Mouse (Mus musculus) hindbrain, postnatal 0 days (tissue): Measurements from ENCODE around the gene Ywhab. TPM values are rescaled to one million over a fixed set of nuclear protein-coding genes. Genes with fewer than 3 reads are reported as not detected.

Experiments
- ATAC-seq: fragments of 200-750 bp; cut with Nextera tagmentation; 2 replicates; pipeline ENCODE4 v1.8.0; 2017; ENCODE audit warnings: mild to moderate bottlenecking, moderate TSS enrichment, moderate library complexity
- DNase-seq: peaks from one replicate; pipeline ENCODE4 v3.0.0-alpha.2; 2015; ENCODE audit warnings: low spot score
- H3K27ac ChIP-seq: fragments of 300-500 bp; sonication (generic); 2 replicates; pipeline ENCODE4 v1.5.1; 2014; ENCODE audit warnings: mild to moderate bottlenecking
- H3K27me3 ChIP-seq: fragments of 300-500 bp; sonication (generic); 2 replicates; pipeline ENCODE4 v1.6.1; 2014; ENCODE audit warnings: low read length, mixed read lengths; ENCODE audit not compliant: insufficient read depth
- H3K36me3 ChIP-seq: fragments of 300-500 bp; sonication (generic); 2 replicates; pipeline ENCODE4 v1.6.1; 2014; ENCODE audit warnings: low read length, mixed read lengths; ENCODE audit not compliant: insufficient read depth
- H3K4me1 ChIP-seq: fragments of 300-500 bp; sonication (generic); 2 replicates; pipeline ENCODE4 v1.6.1; 2014; ENCODE audit warnings: antibody characterized with exemption, low read length, mixed read lengths; ENCODE audit not compliant: insufficient read depth
- H3K4me2 ChIP-seq: fragments of 300-500 bp; sonication (generic); 2 replicates; pipeline ENCODE4 v1.6.1; 2014; ENCODE audit warnings: low read depth, mild to moderate bottlenecking, low read length, moderate library complexity, mixed read lengths
- H3K4me3 ChIP-seq: fragments of 300-500 bp; sonication (generic); 2 replicates; pipeline ENCODE4 v1.5.1; 2014; ENCODE audit warnings: low read length
- H3K9ac ChIP-seq: fragments of 300-500 bp; sonication (generic); replicated peaks from 2 replicates; pipeline ENCODE4 v1.6.1; 2014; ENCODE audit warnings: mild to moderate bottlenecking, low read length, moderate library complexity, mixed read lengths
- H3K9me3 ChIP-seq: fragments of 300-500 bp; sonication (generic); 2 replicates; pipeline ENCODE4 v1.6.1; 2016; ENCODE audit warnings: low read length, mixed read lengths
- CTCF ChIP-seq: IDR thresholded peaks from 2 replicates; pipeline ENCODE4 v1.5.1; 2016; ENCODE audit warnings: antibody characterized with exemption, control low read depth, low read depth
- WGBS: fragments of 180-500 bp; shearing (Covaris S2); extraction: QIAGEN DNeasy Blood & Tissue Kit; methylation state at CpG from one replicate; pipeline ENCODE4 v1.1.7; 2014; 5-methylcytosine and 5-hydroxymethylcytosine counted together
- polyA plus RNA-seq: library from polyadenylated mRNA; unstranded; fragments of >200 nt; fragmentation: Nextera tagmentation; extraction: Ambion mirVana; gene quantifications from 2 replicates; pipeline ENCODE4 v1.2.1, GENCODE M21; 2015
- total RNA-seq: library from RNA; depleted of rRNA; stranded (reverse); fragments of >200 nt; gene quantifications from 2 replicates; pipeline ENCODE4 v1.2.3, GENCODE M21; 2014

The Ywhab gene
- total and polyA plus RNA-seq, 2 experiments from 2014 or later, result 131 to 583 TPM

DNA sequence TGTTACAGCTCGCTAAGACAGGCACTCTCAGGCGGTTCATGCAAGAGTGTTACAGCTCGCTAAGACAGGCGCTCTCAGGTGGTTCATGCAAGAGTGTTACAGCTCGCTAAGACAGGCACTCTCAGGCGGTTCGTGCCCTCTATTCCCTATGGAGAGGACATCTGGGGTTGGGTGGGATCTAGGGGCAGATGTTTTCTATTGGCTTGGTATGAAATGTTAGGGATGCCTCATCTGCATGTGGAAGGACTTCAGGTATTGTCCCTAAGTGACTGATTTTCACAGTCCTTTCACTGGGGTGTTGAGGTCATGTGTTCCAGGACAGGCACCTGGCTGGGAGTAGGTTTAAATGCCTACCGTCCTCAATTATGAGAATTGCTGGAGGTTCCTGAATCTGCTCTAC is 12.8 kb downstream of the Ywhab start:
- no peak overlapping the region for H3K9ac ChIP-seq
- H3K4me1 ChIP-seq, result no peaks in the 10 kb centered on the region
- no peak for DNase-seq
- TF ChIP-seq CTCF, result no peak
- H3K36me3 ChIP-seq, result peaks cover 10% of the 10 kb centered on the region; the same call in 1 of the 2 replicates
- no peak overlapping the region for H3K4me3 ChIP-seq
- no peak for ATAC-seq
- no peaks in the 10 kb centered on the region for H3K27me3 ChIP-seq
- no peaks in the 10 kb centered on the region for H3K9me3 ChIP-seq
- 86% methylated on average over 8 of the region's 8 CpGs for WGBS
- no peak overlapping the region for H3K4me2 ChIP-seq
- H3K27ac ChIP-seq, result no peak overlapping the region

DNA sequence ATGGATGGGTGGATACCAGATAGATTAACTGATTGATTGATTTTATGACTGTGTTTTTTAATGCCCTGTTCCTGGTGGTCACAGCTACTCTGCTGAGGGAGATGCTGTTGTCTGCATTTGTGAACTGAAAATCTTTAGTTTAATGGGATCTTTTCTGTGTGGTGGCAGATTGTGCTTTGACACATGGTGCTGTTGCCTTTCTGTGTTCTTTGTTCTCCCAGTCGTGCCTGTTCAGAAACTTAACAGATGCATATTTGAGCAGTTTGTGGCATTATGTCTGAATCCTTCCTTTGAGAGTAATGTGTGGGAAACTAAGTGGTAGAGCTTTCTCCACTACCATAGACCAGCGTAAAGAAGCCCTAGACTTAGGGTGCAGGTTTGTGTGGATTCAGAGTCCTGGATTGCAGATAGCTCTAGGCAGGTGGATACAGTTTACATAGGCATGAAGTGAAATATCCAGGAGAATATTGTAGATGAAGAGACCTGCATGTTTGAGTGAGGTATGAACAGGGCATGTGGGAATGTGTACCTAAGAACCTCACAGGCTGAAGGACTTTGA is 13.3 kb downstream of the Ywhab start:
- no peak for DNase-seq
- H3K27ac ChIP-seq, result no peak overlapping the region
- TF ChIP-seq CTCF, result no peak
- H3K4me3 ChIP-seq, result no peak overlapping the region
- no peak overlapping the region for H3K9ac ChIP-seq
- 54% methylated on average over 2 of the region's 2 CpGs for WGBS
- H3K36me3 ChIP-seq, result peaks cover 15% of the 10 kb centered on the region; the same call in 1 of the 2 replicates
- no peaks in the 10 kb centered on the region for H3K27me3 ChIP-seq
- H3K4me1 ChIP-seq, result no peaks in the 10 kb centered on the region
- no peaks in the 10 kb centered on the region for H3K9me3 ChIP-seq
- H3K4me2 ChIP-seq, result no peak overlapping the region
- no peak for ATAC-seq

DNA sequence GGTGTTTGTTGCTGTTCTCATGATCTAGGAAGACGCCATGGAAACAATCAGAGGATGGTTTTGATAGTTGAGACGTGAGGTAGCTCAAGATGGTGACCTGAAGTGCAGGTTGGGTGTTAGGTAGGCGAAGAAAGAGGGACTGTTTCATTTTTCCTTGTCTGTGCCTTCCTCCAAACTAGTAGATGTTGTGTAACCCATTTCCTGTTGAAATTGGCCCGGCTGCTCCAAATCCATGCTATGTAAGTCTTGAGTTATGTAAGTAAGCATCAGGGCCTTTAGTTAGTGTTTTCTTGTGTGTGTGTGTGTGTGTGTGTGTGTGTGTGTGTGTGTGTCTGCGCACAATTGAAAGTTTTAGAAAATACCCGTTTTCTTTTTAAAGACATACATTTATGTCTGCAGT is 14.5 kb downstream of the Ywhab start:
- no peak for TF ChIP-seq CTCF
- DNase-seq (no peak), ATAC-seq (no peak)
- H3K36me3 ChIP-seq, result peaks cover 18% of the 10 kb centered on the region; the same call in 1 of the 2 replicates
- no peak overlapping the region for H3K27ac ChIP-seq
- no peaks in the 10 kb centered on the region for H3K4me1 ChIP-seq
- H3K4me3 ChIP-seq, result no peak overlapping the region
- no peak overlapping the region for H3K4me2 ChIP-seq
- WGBS, result 92% methylated on average over 6 of the region's 6 CpGs
- H3K9ac ChIP-seq, result no peak overlapping the region
- no peaks in the 10 kb centered on the region for H3K27me3 ChIP-seq
- no peaks in the 10 kb centered on the region for H3K9me3 ChIP-seq

DNA sequence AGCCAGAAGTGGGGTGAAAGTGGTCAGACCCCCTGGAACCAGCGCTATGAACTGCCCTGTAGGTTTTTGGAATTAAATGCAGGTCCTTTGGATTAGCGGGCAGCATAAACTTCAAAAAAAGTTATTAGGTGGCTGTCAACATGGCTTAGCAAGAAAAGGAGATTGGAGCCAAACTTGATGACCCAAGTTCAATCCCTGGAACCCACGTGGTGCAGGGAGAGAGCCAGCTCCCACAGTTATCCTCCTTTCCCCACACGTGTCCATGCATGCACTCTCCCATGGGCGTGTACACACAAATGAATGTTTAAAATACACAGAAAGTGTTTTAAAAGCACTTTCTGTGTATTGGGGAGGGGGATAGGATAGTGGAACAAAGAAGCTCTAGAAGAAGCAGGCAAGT is 15.7 kb downstream of the Ywhab start:
- WGBS, result 84% methylated on average over 5 of the region's 5 CpGs
- no peaks in the 10 kb centered on the region for H3K9me3 ChIP-seq
- no peak overlapping the region for H3K27ac ChIP-seq
- H3K36me3 ChIP-seq, result peaks cover 31% of the 10 kb centered on the region
- H3K4me3 ChIP-seq, result no peak overlapping the region
- no peaks in the 10 kb centered on the region for H3K4me1 ChIP-seq
- ATAC-seq, result no peak
- no peak for TF ChIP-seq CTCF
- H3K9ac ChIP-seq, result no peak overlapping the region
- no peak for DNase-seq
- H3K27me3 ChIP-seq, result no peaks in the 10 kb centered on the region
- no peak overlapping the region for H3K4me2 ChIP-seq

DNA sequence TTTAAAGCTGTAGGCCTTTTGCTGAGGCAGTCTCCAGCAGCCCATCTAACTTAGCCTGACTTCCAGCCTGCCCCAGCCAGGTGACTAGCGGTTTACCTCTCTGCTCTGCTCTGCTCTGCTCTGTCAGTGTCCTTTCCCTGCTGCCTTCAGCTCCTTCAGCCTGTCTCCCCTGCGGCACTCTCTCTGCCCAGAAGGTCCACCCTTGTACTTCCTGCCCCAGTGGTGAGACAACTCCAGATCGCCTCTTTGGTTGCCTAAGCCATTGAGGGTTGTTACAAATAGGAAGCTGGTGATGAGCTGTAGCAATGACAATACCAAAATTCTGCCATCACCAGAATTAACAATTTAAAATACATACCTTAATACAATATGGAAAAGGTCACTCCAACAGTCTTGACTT is 16.2 kb downstream of the Ywhab start:
- no peak for ATAC-seq
- H3K9me3 ChIP-seq, result no peaks in the 10 kb centered on the region
- no peaks in the 10 kb centered on the region for H3K27me3 ChIP-seq
- no peak for TF ChIP-seq CTCF
- H3K27ac ChIP-seq, result no peak overlapping the region
- H3K4me1 ChIP-seq, result no peaks in the 10 kb centered on the region
- peaks cover 35% of the 10 kb centered on the region for H3K36me3 ChIP-seq
- no peak overlapping the region for H3K4me3 ChIP-seq
- 90% methylated on average over 3 of the region's 3 CpGs for WGBS
- H3K9ac ChIP-seq, result no peak overlapping the region
- no peak overlapping the region for H3K4me2 ChIP-seq
- DNase-seq, result no peak

DNA sequence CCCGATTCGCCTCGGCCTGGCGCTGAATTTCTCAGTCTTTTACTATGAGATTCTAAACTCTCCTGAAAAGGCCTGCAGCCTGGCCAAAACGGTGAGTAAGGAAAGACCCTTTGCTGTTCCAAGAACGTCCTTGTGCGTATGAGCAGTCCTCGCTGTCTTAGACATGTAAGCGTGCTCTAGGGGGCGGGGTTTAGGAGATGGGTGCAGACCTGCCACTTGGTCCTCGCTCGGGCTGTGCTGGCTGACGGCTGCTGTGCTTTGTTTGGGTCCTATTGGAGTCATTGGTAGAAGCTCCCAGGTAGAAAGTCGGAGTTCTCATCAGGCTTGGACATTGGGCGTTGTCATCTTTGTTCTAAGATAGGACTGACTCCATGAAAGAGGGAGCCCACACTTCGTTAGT is 20.5 kb downstream of the Ywhab start:
- ATAC-seq (no peak), DNase-seq (no peak)
- H3K9ac ChIP-seq, result no peak overlapping the region
- no peaks in the 10 kb centered on the region for H3K4me1 ChIP-seq
- no peaks in the 10 kb centered on the region for H3K27me3 ChIP-seq
- no peak for TF ChIP-seq CTCF
- 93% methylated on average over 16 of the region's 16 CpGs for WGBS
- no peak overlapping the region for H3K4me2 ChIP-seq
- peaks cover 73% of the 10 kb centered on the region for H3K36me3 ChIP-seq
- no peak overlapping the region for H3K4me3 ChIP-seq
- H3K9me3 ChIP-seq, result no peaks in the 10 kb centered on the region
- no peak overlapping the region for H3K27ac ChIP-seq

DNA sequence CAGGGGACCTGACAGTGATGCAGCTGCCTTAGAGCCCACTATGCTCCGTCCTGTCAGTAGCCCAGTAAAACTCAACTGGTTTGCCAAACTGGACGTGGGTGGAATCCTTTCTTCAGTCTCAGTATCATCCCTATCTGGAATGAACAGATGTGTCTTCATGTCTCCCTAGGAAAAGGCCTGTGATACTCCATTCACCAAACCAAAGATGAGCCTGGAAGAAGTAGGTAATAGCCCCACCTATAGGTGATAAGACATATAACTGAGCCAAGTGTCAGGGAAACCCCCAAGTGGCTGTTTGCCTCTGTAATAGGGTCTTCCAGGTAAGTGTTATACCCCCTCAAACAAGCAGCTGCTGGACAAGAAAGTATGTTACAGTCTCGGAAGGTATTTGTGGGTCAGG is 24.1 kb downstream of the Ywhab start:
- no peak overlapping the region for H3K27ac ChIP-seq
- whole genome bisulfite sequencing, result 89% methylated on average over 3 of the region's 3 CpGs
- ATAC-seq (peak; percentile 15; the same call in 1 of the 2 replicates), DNase-seq (peak; percentile 37)
- TF ChIP-seq CTCF, result peak; percentile 46
- H3K9ac ChIP-seq, result no peak overlapping the region
- no peak overlapping the region for H3K4me2 ChIP-seq
- H3K4me1 ChIP-seq, result no peaks in the 10 kb centered on the region
- H3K9me3 ChIP-seq, result no peaks in the 10 kb centered on the region
- H3K4me3 ChIP-seq, result no peak overlapping the region
- no peaks in the 10 kb centered on the region for H3K27me3 ChIP-seq
- peaks cover 55% of the 10 kb centered on the region for H3K36me3 ChIP-seq
